ENCODE assay signal across 12 mouse cellular contexts in genomic region chr8:106706194-106706593, GRCm38 (mm10). TPM values are rescaled to one million over a fixed set of nuclear protein-coding genes. Genes with fewer than 3 reads are reported as not detected.
A peak's percentile ranks its signal among the peaks of the same experiment; 100 is the strongest.
DNase-seq lines count a peak whose midpoint lies in the region; ATAC-seq lines count a peak whose summit lies in the region.
"Had no signal": no experiment of that assay in that cellular context is flagged by ENCODE, and none has a peak within 500 bp of the region (broad histone marks: within the 10 kb centered on the region; RNA-seq: fewer than 3 reads in every experiment).

No protein-coding gene starts in this region.

- no peak for ATAC-seq in hindbrain, embryonic 16.5 days
- no peak for ATAC-seq in midbrain, embryonic 14.5 days (ENCODE audit: low FRiP score, low TSS enrichment)
- ATAC-seq: inflammation-experienced regulatory T-cells, adult 6 months had no signal

- H3K4me2 ChIP-seq in hindbrain, embryonic 16.5 days (ENCODE audit: low read length): no peak overlapping the region
- no peak overlapping the region for H3K4me2 ChIP-seq in midbrain, embryonic 14.5 days (ENCODE audit: low read length)

- no peak overlapping the region for H3K9ac ChIP-seq in hindbrain, embryonic 16.5 days (ENCODE audit: low read depth, low read length)
- no peak overlapping the region for H3K9ac ChIP-seq in midbrain, embryonic 14.5 days (replicated peaks; ENCODE audit: low read length)
- H3K9ac ChIP-seq: liver, embryonic 14.5 days had no signal

- H3K4me1 ChIP-seq in hindbrain, embryonic 16.5 days (ENCODE audit: control insufficient read depth, insufficient read depth, low read depth, low read length): no peaks in the 10 kb centered on the region
- H3K4me1 ChIP-seq in hindbrain, embryonic 10.5 days (replicated peaks): no peaks in the 10 kb centered on the region
- no peaks in the 10 kb centered on the region for H3K4me1 ChIP-seq in midbrain, embryonic 14.5 days (ENCODE audit: control insufficient read depth, insufficient read depth, low read length)
- no peaks in the 10 kb centered on the region for H3K4me1 ChIP-seq in midbrain, embryonic 10.5 days

- H3K27ac ChIP-seq in hindbrain, embryonic 16.5 days (ENCODE audit: low read depth, low read length): peak overlapping the region; percentile 23; the same call in 1 of the 2 replicates
- H3K27ac ChIP-seq in hindbrain, embryonic 10.5 days: no peak overlapping the region
- 0 out of 2 replicates have a peak overlapping the region, but pooled peaks have one; percentile 9 for H3K27ac ChIP-seq in midbrain, embryonic 14.5 days (replicated peaks; ENCODE audit: low read depth, low read length)
- no peak overlapping the region for H3K27ac ChIP-seq in midbrain, embryonic 10.5 days (replicated peaks)
- H3K27ac ChIP-seq: liver, embryonic 14.5 days had no signal

- no peak overlapping the region for H3K4me3 ChIP-seq in hindbrain, embryonic 16.5 days (ENCODE audit: low read length)
- no peak overlapping the region for H3K4me3 ChIP-seq in hindbrain, embryonic 10.5 days
- no peak overlapping the region for H3K4me3 ChIP-seq in midbrain, embryonic 14.5 days (replicated peaks; ENCODE audit: low read depth, low read length)
- no peak overlapping the region for H3K4me3 ChIP-seq in midbrain, embryonic 10.5 days
- H3K4me3 ChIP-seq: megakaryocyte, embryonic 14.5 days had no signal

- H3K27me3 ChIP-seq in hindbrain, embryonic 16.5 days (replicated peaks; ENCODE audit: control insufficient read depth, insufficient read depth, low read length): no peaks in the 10 kb centered on the region
- H3K27me3 ChIP-seq in hindbrain, embryonic 10.5 days (ENCODE audit: insufficient read depth, poor library complexity, severe bottlenecking): no peaks in the 10 kb centered on the region
- H3K27me3 ChIP-seq in midbrain, embryonic 14.5 days (ENCODE audit: control insufficient read depth, insufficient read depth, low read length): no peaks in the 10 kb centered on the region
- H3K27me3 ChIP-seq in midbrain, embryonic 10.5 days (ENCODE audit: low read depth, poor library complexity, severe bottlenecking): no peaks in the 10 kb centered on the region

- no peaks in the 10 kb centered on the region for H3K36me3 ChIP-seq in hindbrain, embryonic 16.5 days (ENCODE audit: control insufficient read depth, insufficient read depth, low read length)
- peaks cover 30% of the 10 kb centered on the region for H3K36me3 ChIP-seq in hindbrain, embryonic 10.5 days
- peaks cover 3% of the 10 kb centered on the region; the same call in 1 of the 2 replicates for H3K36me3 ChIP-seq in midbrain, embryonic 14.5 days (ENCODE audit: control insufficient read depth, insufficient read depth, low read length)
- H3K36me3 ChIP-seq in midbrain, embryonic 10.5 days: peaks cover 27% of the 10 kb centered on the region

- WGBS in hindbrain, embryonic 16.5 days: 84% methylated on average over 6 of the region's 6 CpGs
- 88% methylated on average over 6 of the region's 6 CpGs for WGBS in hindbrain, embryonic 10.5 days
- 90% methylated on average over 6 of the region's 6 CpGs for WGBS in midbrain, embryonic 14.5 days
- 93% methylated on average over 6 of the region's 6 CpGs for WGBS in midbrain, embryonic 10.5 days

- DNase-seq in hindbrain, embryonic 10.5 days (ENCODE audit: low spot score): no peak
- DNase-seq in midbrain, embryonic 14.5 days: no peak
- DNase-seq in midbrain, embryonic 10.5 days (ENCODE audit: low spot score): no peak
- peak; percentile 50 for DNase-seq in kidney, postnatal 10 days
- DNase-seq in left cerebral cortex, adult 11 months (ENCODE audit: low spot score): no peak
- no peak for DNase-seq in embryo, embryonic 11 days
- DNase-seq: layer of hippocampus, postnatal 36 days; right cerebral cortex, postnatal 25 days had no signal

- no peaks in the 10 kb centered on the region for H3K9me3 ChIP-seq in hindbrain, embryonic 16.5 days (ENCODE audit: control insufficient read depth, low read length)
- H3K9me3 ChIP-seq in hindbrain, embryonic 10.5 days: no peaks in the 10 kb centered on the region
- H3K9me3 ChIP-seq in midbrain, embryonic 14.5 days (ENCODE audit: control insufficient read depth, low read length): no peaks in the 10 kb centered on the region
- no peaks in the 10 kb centered on the region for H3K9me3 ChIP-seq in midbrain, embryonic 10.5 days (replicated peaks)
- H3K9me3 ChIP-seq: megakaryocyte, embryonic 14.5 days had no signal

RNA-seq across cellular contexts. Expression of gene Tango6, which starts 23.3 kb away (rescaled TPM):
- 5.5 and 5.9 TPM in 2 replicates for polyA plus RNA-seq in hindbrain, embryonic 16.5 days (2015; fragmentation: Nextera tagmentation; extraction: Ambion mirVana)
- polyA plus RNA-seq in hindbrain, embryonic 10.5 days (2016; fragmentation: Nextera tagmentation; extraction: Ambion mirVana): 12.9 and 13.5 TPM in 2 replicates
- polyA plus RNA-seq in midbrain, embryonic 14.5 days (2014; fragmentation: Nextera tagmentation; extraction: Ambion mirVana): 3.7 and 5.6 TPM in 2 replicates
- 13.8 and 14.2 TPM in 2 replicates for polyA plus RNA-seq in midbrain, embryonic 10.5 days (2016; fragmentation: Nextera tagmentation; extraction: Ambion mirVana)

Comparison
In these comparisons a context has a peak if more than half of its experiments do, and no peak if none do; other contexts are left out.
1. H3K27ac ChIP-seq: peak in hindbrain, embryonic 16.5 days (single experiment) and midbrain, embryonic 14.5 days (single experiment); none in hindbrain, embryonic 10.5 days (single experiment) and midbrain, embryonic 10.5 days (single experiment).